Mouse (Mus musculus) adrenal gland, postnatal 36 days (tissue): ENCODE measurements at regions not wholly inside any gene's neighbourhood (a gene's known extent, or its start where the extent isn't known, plus 50 kb on each side); places are given as distances from the start of the nearest gene placed in this dataset.

Experiments used
- DNase-seq, 2 experiments: peaks; one replicate each; pipeline ENCODE4 v3.0.0; 2021; ENCODE audit warnings: mixed read lengths in 1 of 2

DNA sequence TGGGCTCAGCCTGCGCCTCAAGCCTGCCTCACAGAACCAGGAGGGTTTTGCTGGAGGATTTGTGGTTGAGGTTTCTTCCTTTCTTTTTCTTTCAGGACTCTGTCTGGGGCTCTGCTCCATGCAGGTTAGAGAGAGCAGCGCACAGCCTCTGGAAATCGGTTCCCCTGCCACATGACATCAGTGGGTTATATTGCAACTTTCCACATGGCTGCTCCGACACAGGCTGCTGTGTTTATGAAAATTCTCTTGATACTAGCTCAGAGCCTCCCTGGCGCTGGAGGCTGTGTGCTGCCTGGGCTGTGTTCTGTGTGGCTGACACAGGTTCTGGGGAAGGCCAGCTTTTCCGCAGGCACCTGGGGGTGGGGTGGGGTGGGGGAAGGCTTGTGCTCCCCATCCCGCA, 178.7 kb upstream of the Gm4791 start:
- no peak for DNase-seq

DNA sequence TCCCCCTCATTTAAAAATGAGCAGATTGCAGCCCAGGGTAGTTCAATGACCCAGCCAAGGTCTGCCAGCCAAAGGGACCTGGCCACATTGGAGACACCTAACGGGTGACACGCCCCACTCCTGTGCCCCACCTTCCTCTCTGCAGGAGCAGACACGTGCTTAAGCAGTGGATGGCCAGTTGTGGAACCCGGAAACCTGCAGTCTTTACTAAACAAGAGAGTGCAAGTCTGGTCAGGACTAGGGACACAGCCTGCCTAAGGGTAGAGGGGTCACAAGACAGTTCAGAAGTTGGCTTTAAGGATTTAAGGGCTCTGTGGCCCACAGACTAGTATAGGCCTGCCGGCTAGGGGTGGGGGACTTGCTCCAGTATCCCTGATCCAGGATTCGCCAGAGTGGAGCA, 179.2 kb upstream of the Gm4791 start:
- no peak for DNase-seq

DNA sequence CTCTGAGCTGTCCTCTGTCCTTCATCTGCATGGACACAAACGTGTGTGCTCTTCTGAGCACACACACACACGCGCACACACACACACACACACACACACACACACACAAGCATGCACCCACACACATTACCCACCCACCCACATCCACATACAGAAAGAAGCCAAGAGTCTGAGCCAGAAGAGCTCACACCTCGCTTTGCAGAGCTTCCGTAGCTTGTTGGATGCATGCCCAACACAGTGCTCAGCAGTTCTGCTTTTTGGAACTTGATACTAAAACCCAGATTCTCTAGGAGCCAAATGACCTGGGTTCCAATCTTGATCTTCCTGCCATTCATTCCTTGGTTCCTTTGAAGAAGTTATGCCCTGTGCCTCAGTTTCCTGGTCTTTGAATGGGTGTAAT, 182.4 kb upstream of the Gm4791 start:
- no peak for DNase-seq

DNA sequence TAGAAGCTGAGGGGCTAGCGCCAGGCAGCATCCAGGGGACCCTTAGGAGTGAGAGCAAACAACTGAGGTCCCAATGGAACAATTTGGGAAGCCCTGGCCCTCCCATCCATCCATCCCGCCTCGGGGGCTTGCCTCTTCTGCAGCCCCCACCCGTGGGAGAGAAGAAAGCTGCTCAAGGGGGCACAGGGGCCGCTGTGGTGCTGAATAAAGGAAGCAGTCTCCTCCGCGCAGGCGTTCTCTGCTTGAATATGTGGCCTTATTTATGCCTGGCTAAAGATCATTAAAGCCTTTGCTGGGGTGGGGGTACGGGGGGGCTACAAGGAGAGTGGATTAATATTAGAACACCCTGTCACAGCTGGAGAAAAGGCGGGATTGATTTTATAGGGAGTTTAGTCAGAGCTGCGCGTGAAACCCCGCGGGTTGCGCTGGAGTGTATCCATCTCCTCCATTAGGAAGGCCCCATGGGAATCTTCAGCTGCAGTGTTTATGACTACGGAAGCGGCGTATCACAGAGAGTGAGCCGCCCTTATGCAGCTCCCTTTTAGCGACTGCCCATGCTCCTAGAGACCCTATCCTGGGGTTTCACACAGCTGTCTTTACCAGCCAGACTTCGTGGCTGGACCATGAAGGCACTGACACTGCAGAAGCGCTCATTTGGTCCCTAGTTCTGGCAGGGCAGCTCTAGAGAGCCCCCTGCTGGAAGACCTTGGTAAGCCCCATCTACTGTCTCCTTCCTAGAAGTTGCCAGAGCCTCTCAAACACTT, 183.9 kb upstream of the Gm4791 start:
- peak; percentile 66 to 81 for DNase-seq

DNA sequence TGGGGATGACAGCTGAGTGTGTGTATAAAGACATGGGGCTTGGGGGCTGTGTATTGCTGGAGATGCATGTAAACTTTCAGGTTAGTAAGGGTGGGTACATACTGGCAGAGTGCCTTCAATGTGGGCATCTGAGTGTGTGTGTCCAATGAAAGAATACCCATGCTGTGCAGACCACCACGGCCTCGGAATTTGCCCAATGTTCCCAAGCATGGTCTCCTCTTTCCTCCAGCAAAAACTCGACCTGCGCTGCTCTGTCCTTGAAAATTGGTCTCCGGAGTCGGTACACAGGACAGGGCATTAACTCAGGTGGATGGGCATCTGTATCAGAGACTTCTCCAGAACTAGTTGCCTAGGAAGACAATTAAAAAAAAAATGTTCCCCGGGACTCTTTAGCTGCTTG, 188.3 kb upstream of the Gm4791 start:
- DNase-seq: no peak

DNA sequence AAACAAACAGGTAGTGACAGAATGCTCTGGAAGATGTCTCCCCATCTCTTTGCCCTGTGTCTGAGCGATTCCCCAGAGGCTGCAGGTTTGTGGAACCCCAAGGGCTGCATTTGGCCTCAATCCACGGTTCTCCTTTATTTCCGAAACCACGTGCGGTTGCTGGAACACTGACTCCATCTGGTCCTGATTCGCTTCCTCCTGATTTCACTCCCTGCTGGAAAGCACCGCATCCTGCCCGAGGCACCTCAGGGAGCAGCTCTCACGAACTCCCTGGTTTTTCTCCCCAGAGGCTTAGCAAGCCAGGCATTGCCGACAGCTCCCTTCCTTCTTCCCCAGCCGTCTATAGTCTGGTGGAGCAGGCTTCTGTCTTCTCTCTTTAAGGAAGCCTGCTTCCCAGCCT, 203.1 kb upstream of the Gm4791 start:
- no peak for DNase-seq

DNA sequence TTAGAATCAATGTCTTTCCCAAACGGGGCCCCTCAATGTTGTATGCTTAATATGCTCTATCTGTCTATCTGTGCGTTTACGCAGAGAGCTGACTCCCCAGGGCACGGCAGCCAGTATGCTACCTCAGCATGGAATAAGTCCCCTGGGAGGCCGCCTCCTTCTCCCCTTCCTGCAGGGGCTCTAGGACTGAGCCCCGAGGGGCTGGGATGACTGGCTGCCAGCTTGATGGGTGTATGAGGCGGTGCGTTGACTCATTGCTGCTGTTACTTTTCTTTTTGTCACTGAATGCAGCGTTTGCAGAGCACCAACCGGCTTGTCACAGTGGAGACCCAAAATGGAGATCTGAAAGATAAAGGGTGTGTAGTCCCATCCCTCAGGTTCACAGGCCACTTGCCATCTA, 209.5 kb upstream of the Gm4791 start:
- DNase-seq: no peak

DNA sequence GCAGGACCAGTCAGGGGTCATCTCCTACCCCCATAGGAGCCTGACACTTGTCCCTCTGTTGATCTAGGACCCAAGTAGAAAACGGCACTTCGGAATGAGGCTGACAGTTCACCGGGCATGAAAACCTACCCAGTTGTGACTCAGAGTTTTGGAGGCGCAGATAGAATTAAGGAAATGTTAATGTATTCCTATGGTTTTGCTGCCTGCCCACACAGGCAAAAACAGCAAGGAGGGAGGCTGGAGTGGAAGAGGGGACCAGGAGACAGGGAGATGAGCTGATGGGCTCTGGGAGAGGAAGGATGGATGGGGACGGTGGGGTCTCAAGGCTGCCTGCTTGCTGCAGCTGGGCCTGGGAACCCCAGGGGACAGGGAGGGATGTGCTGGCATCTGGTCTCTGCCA, 210.1 kb upstream of the Gm4791 start:
- DNase-seq: no peak

DNA sequence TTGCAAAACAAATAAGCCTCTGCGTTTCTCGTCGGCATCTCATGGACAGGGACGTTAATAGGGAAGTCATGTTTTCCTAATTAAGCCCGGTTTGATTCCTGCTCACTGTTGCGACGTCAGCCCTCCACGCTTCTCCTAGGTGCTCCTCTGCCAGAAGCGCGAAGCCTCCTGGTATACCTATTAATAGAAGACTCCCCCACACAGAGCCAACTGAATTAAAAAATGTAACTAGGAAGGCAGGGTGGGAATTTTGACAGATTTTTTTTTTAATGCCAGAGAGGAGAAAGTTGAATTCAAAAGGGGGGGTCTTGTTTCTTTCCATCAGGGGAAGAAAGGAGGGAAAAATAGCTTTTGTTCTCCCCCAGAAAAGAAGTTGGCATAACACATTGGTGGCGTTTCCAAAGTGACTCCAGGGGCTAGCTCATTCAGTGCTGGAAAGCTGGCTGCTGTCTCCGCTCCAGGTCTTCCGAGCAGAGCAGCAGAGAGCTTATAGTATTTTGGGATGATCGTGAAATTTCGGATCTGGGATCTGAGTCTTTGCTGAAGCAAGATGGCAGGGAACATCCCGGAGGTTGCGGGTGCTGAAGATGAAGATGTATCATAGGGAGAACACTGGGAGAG, 214.1 kb upstream of the Gm4791 start:
- DNase-seq: no peak

DNA sequence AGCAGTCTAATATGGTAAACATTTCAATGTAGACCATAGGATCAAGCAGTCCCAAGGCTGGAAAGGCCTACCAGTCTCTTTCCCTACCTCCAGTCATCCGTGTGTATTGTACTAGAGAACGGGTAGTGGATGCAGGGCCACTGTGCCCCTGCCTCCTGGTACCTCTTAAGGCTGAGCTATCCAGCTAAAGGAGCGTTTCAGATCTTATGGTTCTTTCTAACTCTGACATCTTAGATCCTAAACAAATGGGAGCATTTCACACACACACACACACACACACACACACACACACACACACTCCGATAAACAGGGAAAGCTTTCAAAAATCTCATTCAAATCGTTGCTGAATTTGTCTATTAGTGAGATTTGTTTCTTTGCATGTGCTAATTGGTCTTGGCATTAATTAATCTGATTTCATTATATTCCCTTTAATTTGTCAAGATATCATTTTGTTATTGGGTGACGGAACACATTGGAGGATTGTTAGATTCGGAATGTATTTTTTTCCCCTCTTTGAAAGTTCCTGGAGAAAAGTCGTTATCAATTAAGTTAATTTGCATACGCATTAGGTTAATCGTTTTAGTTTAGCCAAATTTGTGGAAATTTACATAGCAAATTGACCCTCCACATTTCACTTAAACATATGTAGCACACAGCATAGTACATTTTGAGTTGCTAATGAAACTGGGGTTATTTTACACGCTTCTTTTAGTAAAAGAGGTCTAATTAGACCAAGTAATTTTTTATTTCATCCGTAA, 214.8 kb upstream of the Gm4791 start:
- no peak for DNase-seq

DNA sequence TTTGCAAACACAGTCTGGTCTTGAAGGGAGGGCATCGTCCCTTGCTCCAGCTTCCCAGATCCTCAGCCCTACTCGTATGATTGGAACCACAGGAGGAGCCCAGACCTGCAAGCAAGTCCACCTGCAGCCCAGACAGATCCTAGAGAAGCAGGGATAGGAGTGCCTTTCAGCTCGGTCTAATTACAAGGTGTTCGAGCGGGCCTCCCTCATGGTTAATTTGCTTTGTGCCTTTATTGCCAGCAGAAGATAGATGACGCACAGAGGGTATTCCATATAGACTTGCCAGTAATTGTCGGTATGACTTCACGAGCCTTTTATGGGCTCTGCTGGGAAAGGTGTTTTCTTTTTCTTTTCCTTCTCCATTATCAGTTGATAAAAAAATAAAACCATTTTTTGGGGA, 216.9 kb upstream of the Gm4791 start:
- no peak for DNase-seq

DNA sequence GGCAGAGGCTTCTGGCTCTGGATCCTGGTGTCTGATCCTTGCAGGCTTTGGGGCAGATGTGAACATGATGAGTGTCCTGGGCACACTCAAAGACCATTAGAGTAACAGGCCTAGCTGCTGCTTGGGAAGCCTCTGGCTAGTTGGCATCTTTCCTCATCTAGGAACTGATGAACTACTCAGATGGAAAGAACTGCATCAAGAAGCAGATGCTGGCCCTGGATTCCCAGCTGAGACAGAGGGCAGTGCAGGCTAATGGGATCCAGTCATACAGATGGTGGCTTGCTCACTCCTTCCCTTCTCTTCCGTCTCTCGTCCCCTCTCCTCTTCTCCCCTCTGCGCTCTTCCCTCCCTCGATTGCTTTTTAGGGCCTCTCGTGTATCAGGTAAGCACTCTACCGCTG, 219.8 kb upstream of the Gm4791 start:
- DNase-seq: no peak

DNA sequence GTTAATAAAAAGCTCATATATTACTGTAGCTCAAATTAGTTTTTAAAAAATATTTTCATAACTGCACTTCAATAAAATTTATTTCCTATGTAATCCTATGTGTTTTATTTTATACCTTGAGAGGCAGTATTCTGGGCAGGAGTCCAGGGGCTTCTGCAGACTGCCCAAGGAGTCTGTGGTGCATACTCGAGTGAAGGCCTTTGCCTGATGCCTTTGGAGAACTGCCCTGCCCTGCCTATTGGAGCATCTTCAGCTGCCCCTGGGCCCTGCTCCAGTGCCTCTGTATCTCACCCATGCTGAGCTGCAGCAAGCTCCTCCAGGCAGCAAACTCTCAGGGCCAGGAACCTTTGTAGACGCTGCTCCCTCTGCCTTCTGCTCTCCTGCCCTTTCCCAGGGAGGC, 223.7 kb upstream of the Gm4791 start:
- DNase-seq: no peak

DNA sequence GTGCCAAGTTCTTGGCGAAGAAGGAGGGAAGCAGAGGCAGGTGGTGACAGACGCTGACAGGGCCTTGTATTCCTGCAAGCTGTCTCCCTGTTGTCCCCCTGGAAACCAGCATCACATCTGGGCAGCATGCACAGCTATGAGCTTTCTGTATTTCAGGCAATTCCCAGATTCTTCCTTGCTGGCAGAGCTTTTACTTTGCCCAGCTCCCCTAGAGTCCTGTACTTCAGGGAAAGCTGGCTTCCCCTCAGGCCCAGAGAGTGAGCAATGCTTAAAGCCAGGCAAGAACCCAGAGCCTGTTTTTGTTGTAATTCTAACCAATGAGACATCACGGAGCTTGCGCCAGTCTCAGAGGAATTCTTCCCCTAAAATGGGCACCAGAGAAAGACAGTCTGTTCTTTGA, 238.3 kb upstream of the Gm4791 start:
- DNase-seq: no peak

DNA sequence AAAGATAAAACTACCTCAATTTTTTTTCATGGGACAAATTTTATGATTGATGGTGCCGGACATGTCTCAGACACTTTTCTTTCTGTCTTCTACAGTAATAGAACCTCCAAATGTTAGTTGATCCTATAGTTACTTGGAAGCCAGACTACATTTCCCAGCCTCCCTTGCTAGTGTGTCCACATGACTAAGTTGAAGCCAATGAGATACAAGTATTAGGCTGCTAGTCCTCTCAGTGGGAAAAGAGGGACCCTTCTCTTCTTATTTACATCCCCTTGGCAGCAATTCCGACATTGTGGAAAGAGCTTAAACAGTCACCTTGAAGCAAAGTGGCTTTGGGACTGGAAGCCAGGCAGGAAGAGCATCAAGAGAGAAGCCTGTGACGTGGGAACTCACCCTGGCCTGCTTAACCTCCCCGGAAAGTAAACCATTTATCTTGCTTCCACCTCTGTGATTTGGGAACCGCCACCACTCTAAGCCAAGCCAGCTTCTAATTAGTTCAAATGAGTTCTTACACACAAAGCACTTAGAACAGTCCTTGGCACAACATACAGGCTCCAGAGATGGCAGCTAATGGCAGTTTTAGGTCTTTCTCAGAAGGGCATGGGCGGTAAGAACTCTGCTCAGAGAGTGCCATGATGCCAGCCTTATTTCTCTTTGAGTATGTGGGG, 241.4 kb upstream of the Gm4791 start:
- DNase-seq: no peak

DNA sequence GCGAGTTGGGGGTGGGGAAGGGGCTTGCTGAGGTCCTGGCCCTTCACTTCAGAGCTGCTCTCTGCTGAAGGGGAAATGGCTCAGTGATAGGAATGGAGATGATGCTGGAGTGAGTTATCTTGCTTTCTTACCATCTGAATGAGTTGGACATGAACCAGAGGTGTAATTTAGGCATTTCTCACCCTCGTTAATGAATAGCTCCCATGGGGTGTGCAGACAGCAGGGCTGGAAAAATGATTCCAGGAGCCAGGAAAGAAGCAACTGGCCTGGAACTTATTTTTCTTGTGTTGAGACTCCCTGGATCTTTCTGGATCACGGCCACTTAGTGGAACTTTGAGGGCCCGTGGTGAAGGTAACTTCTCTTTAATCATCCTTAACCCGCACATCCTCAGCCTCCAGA, 246.6 kb upstream of the Gm4791 start:
- no peak for DNase-seq

DNA sequence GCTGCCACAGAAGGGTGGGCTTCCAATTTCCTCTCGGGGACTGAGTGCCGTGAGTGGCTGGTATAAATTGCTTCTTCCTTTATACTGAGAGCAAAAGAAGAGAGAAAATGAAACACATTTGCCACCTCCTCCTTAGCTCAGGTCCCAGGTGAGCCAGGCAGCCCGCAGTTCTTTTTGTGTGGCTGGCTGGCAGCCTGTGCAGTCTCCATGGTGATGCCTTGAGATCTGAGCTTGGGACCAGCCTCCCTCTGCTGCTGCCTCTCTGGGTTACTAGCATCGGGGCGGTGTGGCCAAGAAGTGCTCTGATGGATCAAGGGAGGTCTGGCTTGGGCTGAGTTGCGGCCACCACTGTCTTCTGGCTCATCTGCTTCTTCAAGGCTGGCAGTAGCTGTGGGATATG, 249.1 kb upstream of the Gm4791 start:
- no peak for DNase-seq

DNA sequence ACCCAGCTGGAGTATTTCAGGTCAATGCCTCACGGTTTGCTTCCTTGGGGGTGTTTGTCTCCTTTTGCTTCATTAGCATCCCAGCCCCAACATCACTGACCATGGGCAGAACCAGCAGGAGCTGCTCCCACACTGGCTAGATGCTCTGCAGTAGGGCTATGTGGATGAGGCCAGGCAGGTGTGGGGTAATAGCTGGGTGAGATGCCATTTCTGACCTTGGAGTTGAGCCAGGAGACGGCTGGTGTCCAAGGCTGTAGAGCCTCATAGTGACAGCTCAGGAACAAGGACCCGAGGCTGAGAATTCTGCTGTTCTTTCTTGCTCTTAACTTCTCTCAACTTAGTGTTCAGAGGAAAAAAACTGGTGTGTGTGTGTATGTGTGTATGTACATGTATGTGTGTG, 252.3 kb upstream of the Gm4791 start:
- DNase-seq: peak; percentile 44

DNA sequence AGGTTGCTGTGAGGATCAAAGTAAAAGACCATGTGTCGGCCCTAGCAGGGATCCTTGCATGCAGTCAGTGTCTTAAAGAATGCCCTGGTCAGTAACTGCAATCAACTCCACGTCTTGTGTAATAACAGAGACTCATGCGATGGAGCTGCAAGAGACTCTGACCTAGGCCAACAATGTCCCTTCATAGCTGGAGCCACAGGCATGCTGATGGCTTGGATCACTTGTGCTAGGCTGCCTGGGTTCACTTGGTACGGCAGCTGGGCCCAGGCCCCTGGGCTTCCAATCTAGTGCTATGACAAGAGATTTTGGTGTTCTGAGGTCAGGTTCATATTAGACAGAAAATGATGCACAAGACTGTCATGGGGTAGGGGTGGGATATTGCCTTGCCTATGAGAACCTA, 258.0 kb upstream of the Gm4791 start:
- DNase-seq: no peak

DNA sequence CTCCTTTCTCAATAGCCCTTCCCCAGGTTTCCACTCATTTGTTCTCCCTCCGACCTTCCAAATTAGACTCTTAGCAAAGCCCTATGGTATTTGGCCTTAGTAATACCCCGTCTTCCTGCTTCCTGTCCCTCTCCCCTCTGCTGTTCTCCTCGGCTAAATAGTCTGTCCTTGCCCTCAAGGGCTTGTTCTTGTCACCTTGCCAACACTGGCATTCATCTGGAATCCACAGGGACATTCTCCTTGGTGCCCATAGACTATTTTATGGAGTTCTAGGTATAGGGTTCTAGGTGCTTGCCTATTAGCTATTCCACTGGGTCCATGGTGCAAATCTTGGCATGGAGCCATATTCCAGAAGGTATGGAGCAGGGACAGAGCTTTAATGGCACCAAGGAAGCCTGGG, 259.2 kb upstream of the Gm4791 start:
- DNase-seq: peak; percentile 53 to 63

DNA sequence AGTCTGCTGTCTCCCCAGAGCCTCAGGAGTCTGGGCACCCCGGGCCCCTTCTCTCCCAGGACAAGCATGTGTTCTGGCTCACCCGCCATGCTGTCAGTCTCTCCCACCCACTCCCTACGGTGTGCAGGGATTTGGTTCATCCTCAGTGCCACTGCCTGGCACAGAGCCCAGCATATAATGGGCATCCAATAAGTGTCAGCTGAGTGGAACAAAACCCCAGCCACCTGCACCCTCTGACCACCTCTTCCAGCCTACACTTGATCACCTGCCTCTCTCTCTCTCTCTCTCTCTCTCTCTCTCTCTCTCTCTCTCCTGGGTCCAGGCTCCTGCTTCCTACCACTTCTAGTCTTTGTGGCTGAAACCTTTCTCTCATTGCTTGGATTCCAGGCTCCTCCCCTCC, 259.9 kb upstream of the Gm4791 start:
- DNase-seq: peak in 1 of 2 experiments; percentile 29

DNA sequence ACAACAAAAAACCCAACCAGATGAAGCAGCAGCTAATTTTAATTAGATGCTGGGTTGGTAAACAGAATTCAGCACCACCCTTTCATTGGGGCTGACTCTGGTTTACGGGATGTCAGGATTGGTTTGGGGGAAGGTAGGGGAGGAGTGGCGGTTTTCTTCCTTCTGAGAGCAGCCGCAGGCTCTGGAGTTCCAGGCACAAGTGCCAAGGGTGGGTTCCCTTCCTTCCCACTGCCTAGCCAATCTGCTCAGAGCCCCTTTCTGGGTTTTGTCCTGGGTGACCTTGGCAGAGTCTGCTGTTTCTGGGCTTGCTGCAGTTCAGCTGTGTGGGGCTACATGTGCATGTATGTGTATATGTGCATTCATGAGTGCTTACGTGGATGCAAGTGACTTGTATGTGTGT, 260.5 kb upstream of the Gm4791 start:
- no peak for DNase-seq

DNA sequence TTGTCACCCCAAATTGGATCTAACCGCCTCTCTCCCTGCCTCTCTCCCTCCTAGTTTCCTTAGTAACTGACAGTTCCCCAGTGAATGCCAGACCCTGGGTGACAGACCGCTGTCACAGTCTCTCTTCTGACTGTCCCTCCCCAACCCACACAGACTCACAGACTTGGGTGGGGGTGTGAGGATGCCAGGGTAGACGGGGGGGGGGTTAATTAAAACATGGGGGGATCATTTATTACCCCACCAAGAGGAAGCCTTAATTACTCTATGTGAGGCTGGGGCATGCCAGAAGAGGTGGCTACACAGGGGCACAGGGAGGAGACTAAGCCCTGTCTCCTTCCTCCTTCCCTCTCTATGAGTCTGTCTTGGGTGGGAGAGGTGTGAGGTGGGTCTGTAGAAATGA, 261.1 kb upstream of the Gm4791 start:
- DNase-seq: no peak
